Mouse (Mus musculus): ENCODE measurements around the gene Enho. TPM values are rescaled to one million over a fixed set of nuclear protein-coding genes. Genes with fewer than 3 reads are reported as not detected.

Gene Enho
- total RNA-seq, 2 experiments from 2014 or later: 9.1 to 11.9 TPM

GRCm38 (mm10) chr4:41676248-41677005 lies 36.3 kb upstream of the Enho start:
- H3K27ac ChIP-seq: peak overlapping the region; percentile 5; the same call in 1 of the 2 replicates
- DNase-seq: no peak
- intact Hi-C loops (cut with DNase I): no loop called here
- no peak overlapping the region for H3K4me3 ChIP-seq
- no peak for TF ChIP-seq CTCF (IDR thresholded peaks at IDR 0.05)

- no peak for DNase-seq
- intact Hi-C loops (cut with DNase I): no loop called here
- TF ChIP-seq CTCF (IDR thresholded peaks at IDR 0.05): no peak
- no peak overlapping the region for H3K4me3 ChIP-seq
- no peak overlapping the region for H3K27ac ChIP-seq
Measured at GRCm38 (mm10) chr4:41673186-41673585, 33.1 kb upstream of the Enho start.

DNA sequence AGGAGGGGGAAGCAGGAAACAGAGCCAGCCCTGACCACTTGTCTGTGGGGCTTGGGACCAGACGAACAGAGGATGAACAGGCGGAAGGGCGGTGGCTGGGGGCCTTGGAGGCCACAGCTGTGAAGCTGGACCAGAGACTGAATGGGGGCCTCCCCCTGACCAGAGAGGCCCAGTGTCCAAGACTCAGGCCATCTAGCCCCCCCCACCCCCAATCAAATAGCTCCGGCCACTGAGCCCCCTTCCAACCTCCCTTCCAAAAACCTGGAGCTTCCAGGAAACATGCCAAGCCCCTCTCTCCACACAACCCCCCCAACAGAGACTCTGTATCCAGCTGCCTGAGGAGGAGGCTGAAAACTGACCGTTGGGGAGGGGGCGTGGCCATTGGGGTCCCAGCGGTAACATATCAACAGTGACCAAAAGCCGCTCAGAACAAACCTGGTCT lies 32.4 kb upstream of the Enho start:
- DNase-seq: no peak

GRCm38 (mm10) chr4:41671963-41672480 lies 31.9 kb upstream of the Enho start:
- DNase-seq: no peak
- Histone ChIP-seq H3K4me3 (no peak overlapping the region), H3K27ac (no peak overlapping the region)
- intact Hi-C loops (cut with DNase I): no loop called here
- no peak for TF ChIP-seq CTCF (IDR thresholded peaks at IDR 0.05)

More for the DNA sequence above, 32.4 kb upstream of the Enho start:
- intact Hi-C loops (cut with DNase I): no loop called here
- no peak overlapping the region for H3K4me3 ChIP-seq
- no peak for TF ChIP-seq CTCF (IDR thresholded peaks at IDR 0.05)
- H3K27ac ChIP-seq: no peak overlapping the region

DNA sequence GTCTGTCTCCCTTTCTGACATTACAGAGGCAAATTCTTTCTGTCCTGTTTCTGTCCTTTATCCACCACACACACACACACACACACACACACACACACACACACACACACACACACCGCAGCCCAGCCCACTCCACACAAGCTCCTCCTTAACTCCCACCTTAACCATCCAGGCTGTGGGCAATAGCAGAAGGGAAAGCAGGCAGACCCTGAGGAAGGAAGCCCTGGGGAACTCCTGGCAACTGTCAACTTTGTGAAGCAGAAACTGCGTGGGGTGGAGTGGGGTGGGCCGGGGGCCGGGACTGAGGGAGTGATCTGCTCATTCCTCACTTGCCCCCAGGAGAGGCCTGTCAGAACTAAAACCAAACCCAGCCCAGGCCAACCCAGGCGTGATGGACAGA lies 31.4 kb upstream of the Enho start:
- no peak overlapping the region for H3K27ac ChIP-seq
- no peak for TF ChIP-seq CTCF (IDR thresholded peaks at IDR 0.05)
- intact Hi-C loops (cut with DNase I): no loop called here
- H3K4me3 ChIP-seq: no peak overlapping the region
- no peak for DNase-seq

GRCm38 (mm10) chr4:41670836-41671235 lies 30.7 kb upstream of the Enho start:
- no peak for DNase-seq
- no peak for TF ChIP-seq CTCF (IDR thresholded peaks at IDR 0.05)
- intact Hi-C loops (cut with DNase I): no loop called here
- Histone ChIP-seq H3K27ac (no peak overlapping the region), H3K4me3 (no peak overlapping the region)

- DNase-seq: peak; percentile 85
- no peak overlapping the region for H3K4me3 ChIP-seq
- TF ChIP-seq CTCF (IDR thresholded peaks at IDR 0.05): peak; percentile 26; the same call in 1 of the 2 replicates
- intact Hi-C loops (cut with DNase I): no loop called here
- peak overlapping the region; percentile 77 for H3K27ac ChIP-seq
Measured at GRCm38 (mm10) chr4:41666646-41667045, 26.5 kb upstream of the Enho start.

- peak; percentile 76 for DNase-seq
- H3K27ac ChIP-seq: peak overlapping the region; percentile 89
- peak overlapping the region; percentile 33 for H3K4me3 ChIP-seq
- intact Hi-C loops (cut with DNase I): no loop called here
- TF ChIP-seq CTCF (IDR thresholded peaks at IDR 0.05): no peak
Measured at GRCm38 (mm10) chr4:41665009-41665675, 25.0 kb upstream of the Enho start.

GRCm38 (mm10) chr4:41664533-41664932 lies 24.4 kb upstream of the Enho start:
- Histone ChIP-seq H3K27ac (peak overlapping the region; percentile 89), H3K4me3 (peak overlapping the region; percentile 33)
- peak; percentile 83 for DNase-seq
- intact Hi-C loops (cut with DNase I): no loop called here
- TF ChIP-seq CTCF (IDR thresholded peaks at IDR 0.05): no peak

DNA sequence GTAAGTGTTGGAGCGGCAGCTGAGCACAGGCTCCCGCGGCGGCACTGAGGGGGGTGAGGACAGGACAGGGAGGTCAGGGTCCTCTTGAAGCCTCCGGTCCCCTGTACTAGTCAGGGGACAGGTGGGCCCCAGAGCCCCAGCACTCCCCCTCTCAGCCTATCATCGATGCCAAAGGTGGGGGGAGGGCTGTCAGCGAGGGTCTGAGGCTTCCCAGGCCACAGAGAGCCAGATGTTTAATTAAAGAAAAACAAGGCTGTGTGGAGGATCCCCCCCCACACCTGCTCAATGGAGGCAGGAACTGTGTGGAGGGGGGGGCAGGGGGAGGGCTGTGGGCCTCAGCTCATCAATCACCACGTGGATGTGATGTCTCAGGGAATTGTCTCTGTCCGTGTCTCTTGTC lies 23.5 kb upstream of the Enho start:
- TF ChIP-seq CTCF (IDR thresholded peaks at IDR 0.05): no peak
- peak overlapping the region; percentile 89 for H3K27ac ChIP-seq
- no peak for DNase-seq
- no peak overlapping the region for H3K4me3 ChIP-seq
- intact Hi-C loops (cut with DNase I): no loop called here

DNA sequence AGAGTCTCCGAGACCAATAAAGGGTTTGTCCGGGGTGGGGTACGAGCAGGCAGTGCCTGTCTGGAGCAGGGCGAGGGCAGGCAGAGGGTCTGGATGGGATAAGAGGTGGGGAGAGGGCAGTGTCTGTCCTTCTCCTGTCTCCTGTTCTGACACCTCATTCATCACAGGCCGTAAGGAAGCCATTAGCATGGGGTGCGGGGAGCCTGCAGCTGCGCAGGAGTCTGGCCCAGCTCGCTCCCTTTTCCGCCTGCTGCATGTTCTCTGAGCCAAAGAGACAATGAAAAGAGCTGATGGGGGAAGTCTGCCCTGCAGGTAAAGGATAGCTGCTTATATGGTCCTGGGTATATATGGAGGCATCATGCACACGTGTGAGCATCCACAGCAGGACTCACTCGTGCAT lies 22.6 kb upstream of the Enho start:
- H3K4me3 ChIP-seq: no peak overlapping the region
- intact Hi-C loops (cut with DNase I): no loop called here
- no peak for TF ChIP-seq CTCF (IDR thresholded peaks at IDR 0.05)
- no peak for DNase-seq
- H3K27ac ChIP-seq: no peak overlapping the region

DNA sequence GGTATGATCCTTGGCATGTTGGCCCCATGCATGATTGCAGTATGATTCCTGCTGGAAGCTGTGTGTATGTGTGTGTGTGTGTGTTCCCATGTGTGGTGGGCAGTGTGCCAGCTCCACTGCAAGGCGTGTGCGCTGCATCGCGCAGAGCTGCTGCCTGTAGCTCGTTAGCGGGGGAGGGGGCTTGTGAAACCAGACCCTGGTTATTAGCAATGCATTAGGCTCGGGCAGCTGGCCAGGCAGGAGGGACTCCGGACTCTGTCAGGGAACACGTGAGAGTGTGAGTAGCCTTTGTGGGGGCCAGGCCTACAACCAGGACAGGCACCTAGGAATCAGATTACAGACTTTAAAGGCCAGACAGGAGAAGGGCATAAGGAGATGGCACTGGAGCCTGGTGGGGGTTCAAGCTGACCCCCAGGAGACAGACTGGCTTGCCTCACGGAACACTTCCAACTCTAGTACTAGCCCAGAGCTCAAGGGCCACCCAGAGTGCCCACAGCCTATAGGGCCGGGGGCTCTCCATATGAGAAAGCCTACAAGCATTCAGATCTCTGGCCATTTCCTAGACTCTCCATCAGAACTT lies 20.8 kb upstream of the Enho start:
- DNase-seq: peak; percentile 63
- Histone ChIP-seq H3K4me3 (no peak overlapping the region), H3K27ac (peak overlapping the region; percentile 43; the same call in 1 of the 2 replicates)
- TF ChIP-seq CTCF (IDR thresholded peaks at IDR 0.05): no peak
- intact Hi-C loops (cut with DNase I): no loop called here

- intact Hi-C loops (cut with DNase I): no loop called here
- no peak for DNase-seq
- H3K27ac ChIP-seq: no peak overlapping the region
- no peak for TF ChIP-seq CTCF (IDR thresholded peaks at IDR 0.05)
- no peak overlapping the region for H3K4me3 ChIP-seq
Measured at GRCm38 (mm10) chr4:41659556-41659955, 19.4 kb upstream of the Enho start.
